ENCODE assay signal across 26 mouse cellular contexts in the genomic region with DNA sequence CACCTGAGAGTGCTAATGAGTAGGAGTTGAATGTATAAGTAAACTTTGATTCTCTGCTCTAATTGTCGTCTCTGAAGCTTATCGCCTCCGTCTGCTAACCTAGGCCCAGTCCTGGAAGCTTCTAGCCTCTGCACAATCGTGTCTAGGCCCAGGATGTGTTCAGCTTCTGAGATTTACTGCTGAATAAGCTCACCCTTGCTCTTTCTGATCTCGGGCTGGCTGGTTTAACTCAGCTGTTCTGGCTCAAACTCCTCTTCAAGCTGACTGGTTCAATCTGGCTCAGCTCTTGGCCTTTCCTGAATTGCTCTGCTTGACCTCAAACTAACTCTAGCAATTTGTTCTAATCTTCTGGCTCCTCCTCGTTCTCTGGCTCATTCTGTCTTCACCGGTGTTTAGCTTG. TPM values are rescaled to one million over a fixed set of nuclear protein-coding genes. Genes with fewer than 3 reads are reported as not detected.
DNase-seq lines count a peak whose midpoint lies in the region; ATAC-seq lines count a peak whose summit lies in the region.
"Had no signal": no experiment of that assay in that cellular context is flagged by ENCODE, and none has a peak within 500 bp of the region (broad histone marks: within the 10 kb centered on the region; RNA-seq: fewer than 3 reads in every experiment).

No protein-coding gene starts in this region.

- peak overlapping the region; percentile 42; the same call in 1 of the 2 replicates for H3K27ac ChIP-seq in kidney, embryonic 15.5 days
- peak overlapping the region; percentile 63; the same call in 1 of the 2 replicates for H3K27ac ChIP-seq in stomach, embryonic 15.5 days
- H3K27ac ChIP-seq in forebrain, embryonic 10.5 days = no peak overlapping the region
- H3K27ac ChIP-seq: embryonic facial prominence, embryonic 12.5 days; embryonic facial prominence, embryonic 15.5 days; forebrain, embryonic 12.5 days; forebrain, embryonic 15.5 days; heart, embryonic 15.5 days; hindbrain, embryonic 10.5 days; hindbrain, embryonic 13.5 days had no signal

- H3K9me3 ChIP-seq in kidney, embryonic 15.5 days (replicated peaks) = no peaks in the 10 kb centered on the region
- H3K9me3 ChIP-seq in stomach, embryonic 15.5 days = no peaks in the 10 kb centered on the region
- no peaks in the 10 kb centered on the region for H3K9me3 ChIP-seq in forebrain, embryonic 10.5 days
- H3K9me3 ChIP-seq: embryonic facial prominence, embryonic 12.5 days; embryonic facial prominence, embryonic 15.5 days; forebrain, embryonic 12.5 days; forebrain, embryonic 15.5 days; heart, embryonic 12.5 days; heart, embryonic 15.5 days; hindbrain, embryonic 10.5 days; hindbrain, embryonic 13.5 days had no signal

- H3K4me1 ChIP-seq in kidney, embryonic 15.5 days = peaks cover 25% of the 10 kb centered on the region
- H3K4me1 ChIP-seq in stomach, embryonic 15.5 days = 0 out of 2 replicates have a peak, but pooled peaks cover 7% of the 10 kb centered on the region
- H3K4me1 ChIP-seq in forebrain, embryonic 10.5 days = no peaks in the 10 kb centered on the region
- H3K4me1 ChIP-seq: embryonic facial prominence, embryonic 12.5 days; embryonic facial prominence, embryonic 15.5 days; forebrain, embryonic 12.5 days; forebrain, embryonic 15.5 days; hindbrain, embryonic 13.5 days had no signal

- no peak overlapping the region for H3K4me3 ChIP-seq in kidney, embryonic 15.5 days (replicated peaks)
- no peak overlapping the region for H3K4me3 ChIP-seq in stomach, embryonic 15.5 days (replicated peaks)
- H3K4me3 ChIP-seq in forebrain, embryonic 10.5 days = no peak overlapping the region
- H3K4me3 ChIP-seq: embryonic facial prominence, embryonic 12.5 days; embryonic facial prominence, embryonic 15.5 days; forebrain, embryonic 12.5 days; forebrain, embryonic 15.5 days; heart, embryonic 12.5 days; heart, embryonic 15.5 days; hindbrain, embryonic 10.5 days; hindbrain, embryonic 13.5 days had no signal

- no peak overlapping the region for H3K9ac ChIP-seq in kidney, embryonic 15.5 days
- H3K9ac ChIP-seq in stomach, embryonic 15.5 days = no peak overlapping the region
- H3K9ac ChIP-seq: embryonic facial prominence, embryonic 12.5 days; embryonic facial prominence, embryonic 15.5 days; forebrain, embryonic 12.5 days; forebrain, embryonic 15.5 days; heart, embryonic 12.5 days; heart, embryonic 15.5 days; hindbrain, embryonic 13.5 days had no signal

- no peak for DNase-seq in kidney, adult 9 months
- DNase-seq in kidney, postnatal 10 days = peak; percentile 45
- DNase-seq in kidney, adult 8-10 months = no peak
- peak; percentile 31 for DNase-seq in kidney, postnatal 14 days
- DNase-seq in forebrain, embryonic 10.5 days (ENCODE audit: extremely low spot score, low spot score) = no peak
- DNase-seq: adrenal gland, adult 2 months; adrenal gland, postnatal 14 days; cerebellum, adult 11 months; cerebellum, adult 2 months; cerebellum, adult 9-11 months; cerebellum, postnatal 25 days; gastrocnemius, postnatal 25 days; heart, adult 18-20 months; heart, postnatal 10 days; heart, postnatal 36 days had no signal

- WGBS in kidney, embryonic 15.5 days = 17% methylated on average over 7 of the region's 7 CpGs
- 33% methylated on average over 7 of the region's 7 CpGs for WGBS in stomach, embryonic 15.5 days
- 77% methylated on average over 7 of the region's 7 CpGs for WGBS in forebrain, embryonic 10.5 days

- no peaks in the 10 kb centered on the region for H3K27me3 ChIP-seq in kidney, embryonic 15.5 days
- H3K27me3 ChIP-seq in stomach, embryonic 15.5 days (replicated peaks) = no peaks in the 10 kb centered on the region
- H3K27me3 ChIP-seq in forebrain, embryonic 10.5 days (ENCODE audit: poor library complexity, severe bottlenecking) = peaks cover 31% of the 10 kb centered on the region
- H3K27me3 ChIP-seq: embryonic facial prominence, embryonic 12.5 days; embryonic facial prominence, embryonic 15.5 days; forebrain, embryonic 15.5 days; hindbrain, embryonic 13.5 days had no signal

- no peaks in the 10 kb centered on the region for H3K36me3 ChIP-seq in kidney, embryonic 15.5 days
- no peaks in the 10 kb centered on the region for H3K36me3 ChIP-seq in stomach, embryonic 15.5 days
- no peaks in the 10 kb centered on the region for H3K36me3 ChIP-seq in forebrain, embryonic 10.5 days (replicated peaks)
- H3K36me3 ChIP-seq: embryonic facial prominence, embryonic 12.5 days; embryonic facial prominence, embryonic 15.5 days; forebrain, embryonic 12.5 days; forebrain, embryonic 15.5 days; heart, embryonic 12.5 days; heart, embryonic 15.5 days; hindbrain, embryonic 10.5 days; hindbrain, embryonic 13.5 days had no signal

- H3K4me2 ChIP-seq in kidney, embryonic 15.5 days = no peak overlapping the region
- no peak overlapping the region for H3K4me2 ChIP-seq in stomach, embryonic 15.5 days
- H3K4me2 ChIP-seq: embryonic facial prominence, embryonic 12.5 days; embryonic facial prominence, embryonic 15.5 days; forebrain, embryonic 12.5 days; forebrain, embryonic 15.5 days; heart, embryonic 12.5 days; heart, embryonic 15.5 days; hindbrain, embryonic 13.5 days had no signal

- peak; percentile 56; the same call in 1 of the 2 replicates for ATAC-seq in kidney, embryonic 15.5 days (replicated peaks; ENCODE audit: low FRiP score)
- no peak for ATAC-seq in stomach, embryonic 15.5 days (ENCODE audit: insufficient read depth, low FRiP score, low read depth)
- ATAC-seq: CD4-positive, CD25-positive, alpha-beta regulatory T cell, adult 4 months; forebrain, embryonic 15.5 days had no signal

RNA-seq across cellular contexts. Expression of a gene that starts 13.7 kb away (rescaled TPM):
- 0.78 and 1.5 TPM in 2 replicates for polyA plus RNA-seq in kidney, embryonic 15.5 days (2015; fragmentation: Nextera tagmentation; extraction: Ambion mirVana)
- polyA plus RNA-seq in stomach, embryonic 15.5 days (2015; fragmentation: Nextera tagmentation; extraction: Ambion mirVana) = 1.8 and 2.8 TPM in 2 replicates
- polyA plus RNA-seq in forebrain, embryonic 10.5 days (2016; fragmentation: Nextera tagmentation; extraction: Ambion mirVana) = 0.75 and 0.95 TPM in 2 replicates

Comparison
In these comparisons a context has a peak if more than half of its experiments do, and no peak if none do; other contexts are left out.
1. DNase-seq: peak in kidney, postnatal 10 days (single experiment) and kidney, postnatal 14 days (single experiment); none in kidney, adult 9 months (single experiment), kidney, adult 8-10 months (0 of 2) and forebrain, embryonic 10.5 days (single experiment).